Mouse (Mus musculus) heart, adult 2 months (tissue): Measurements from ENCODE around the gene Pramel1.

Experiments used
- CTCF ChIP-seq: fragments of 200-600 bp; IDR thresholded peaks from 2 replicates; pipeline ENCODE4 v1.8.1; 2022; ENCODE audit warnings: antibody characterized with exemption, mild to moderate bottlenecking, moderate library complexity
- EP300 ChIP-seq: fragments of 200-500 bp; IDR thresholded peaks from 2 replicates; pipeline ENCODE4 v1.6.1; 2011; ENCODE audit warnings: low read depth, low read length, control low read depth; ENCODE audit not compliant: insufficient read depth
- POLR2A ChIP-seq: fragments of 200-500 bp; IDR thresholded peaks from 2 replicates; pipeline ENCODE4 v1.6.1; 2011; ENCODE audit warnings: mild to moderate bottlenecking, low read depth, low read length, control low read depth; ENCODE audit not compliant: insufficient read depth

- no peak for TF ChIP-seq EP300
- TF ChIP-seq CTCF, result no peak
- TF ChIP-seq POLR2A, result no peak
These were observed 17.5 kb downstream of the Pramel1 start for GRCm38 (mm10) chr4:143411566-143412218.
